Mouse (Mus musculus): ENCODE results near the gene Dlg2. TPM values are rescaled to one million over a fixed set of nuclear protein-coding genes. Genes with fewer than 3 reads are reported as not detected.

Dlg2 gene
- polyA plus RNA-seq, 1 experiment, result 1.7 TPM

DNA sequence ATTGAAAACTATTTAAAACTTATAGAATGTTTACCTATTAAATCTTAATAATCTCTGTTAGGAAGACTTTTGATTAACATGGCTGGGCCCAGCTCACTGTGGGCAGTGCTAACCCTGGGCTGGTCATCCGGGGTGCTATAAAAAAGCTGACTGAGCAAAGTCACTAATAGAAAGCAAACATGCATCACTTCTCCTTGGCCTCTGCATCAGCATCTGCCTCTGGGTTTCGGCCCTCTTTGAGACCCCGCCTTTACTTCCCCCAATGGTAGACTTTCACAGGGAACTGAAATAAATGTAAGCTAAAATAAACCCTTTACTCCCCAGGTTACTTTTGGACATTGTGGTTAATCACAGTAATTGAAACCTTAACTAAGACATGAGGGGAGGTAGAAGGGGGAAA lies 1264.3 kb downstream of the Dlg2 start:
- no peak for DNase-seq (ENCODE audit: low read depth in 1 of 2, low spot score in 2 of 2)
- no peaks in the 10 kb centered on the region for H3K27me3 ChIP-seq (ENCODE audit: control insufficient read depth, insufficient read depth, low read length)
- H3K4me3 ChIP-seq (ENCODE audit: extremely low read depth, insufficient read depth, insufficient read length), result no peak overlapping the region
- no peaks in the 10 kb centered on the region for H3K36me3 ChIP-seq (ENCODE audit: control insufficient read depth, insufficient read depth, low read length)
- no peak for TF ChIP-seq POLR2A (IDR thresholded peaks at IDR 0.05; ENCODE audit: low read depth, low read length)
- TF ChIP-seq CTCF (IDR thresholded peaks at IDR 0.05; ENCODE audit: extremely low read depth, insufficient read depth, insufficient read length, insufficient replicate concordance), result no peak
- H3K4me1 ChIP-seq (ENCODE audit: control insufficient read depth, insufficient read depth, insufficient read length), result no peaks in the 10 kb centered on the region
- H3K27ac ChIP-seq (ENCODE audit: insufficient read depth, low read length), result no peak overlapping the region
- WGBS, result 71% methylated on average over 3 of the region's 3 CpGs

DNA sequence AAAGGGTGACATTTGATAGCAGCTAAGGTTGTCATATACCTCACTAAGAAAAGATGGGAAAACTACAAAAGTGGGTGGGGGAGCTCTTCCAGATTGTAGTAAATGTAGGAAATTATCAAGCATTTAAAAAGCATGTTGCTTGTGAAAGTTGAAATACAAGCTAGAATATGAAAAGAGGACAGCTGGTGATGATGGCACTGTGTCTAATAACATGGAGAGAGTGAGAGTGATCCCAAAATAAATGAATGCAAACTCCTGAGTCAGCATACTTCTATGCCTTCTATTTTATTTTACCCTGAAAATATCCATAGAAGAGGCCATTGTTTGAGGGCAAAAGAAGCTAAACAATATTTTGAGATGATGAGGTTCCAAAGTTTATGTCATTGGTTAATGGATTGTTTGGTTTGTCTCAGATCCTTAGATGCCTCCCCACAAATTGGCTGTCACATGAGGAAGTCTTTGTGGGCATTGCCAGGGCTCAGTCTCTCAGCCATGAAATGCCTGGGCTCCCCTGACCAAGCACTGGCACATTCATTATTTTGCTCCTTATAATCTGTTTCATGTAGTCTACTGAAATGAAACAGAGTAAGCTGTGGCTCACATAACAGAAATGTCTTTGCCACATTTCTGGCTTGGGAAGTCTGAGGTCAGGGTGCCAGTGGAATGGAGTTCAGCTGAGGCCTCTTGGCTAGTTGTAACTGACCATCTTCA lies 1276.8 kb downstream of the Dlg2 start:
- Histone ChIP-seq H3K36me3 (ENCODE audit: control insufficient read depth, insufficient read depth, low read length) (no peaks in the 10 kb centered on the region), H3K27ac (ENCODE audit: insufficient read depth, low read length) (no peak overlapping the region), H3K4me1 (ENCODE audit: control insufficient read depth, insufficient read depth, insufficient read length) (no peaks in the 10 kb centered on the region), H3K4me3 (ENCODE audit: extremely low read depth, insufficient read depth, insufficient read length) (no peak overlapping the region), H3K27me3 (ENCODE audit: control insufficient read depth, insufficient read depth, low read length) (no peaks in the 10 kb centered on the region)
- TF ChIP-seq POLR2A (IDR thresholded peaks at IDR 0.05; ENCODE audit: low read depth, low read length) (no peak), CTCF (IDR thresholded peaks at IDR 0.05; ENCODE audit: extremely low read depth, insufficient read depth, insufficient read length, insufficient replicate concordance) (no peak)
- no peak for DNase-seq (ENCODE audit: low read depth in 1 of 2, low spot score in 2 of 2)

DNA sequence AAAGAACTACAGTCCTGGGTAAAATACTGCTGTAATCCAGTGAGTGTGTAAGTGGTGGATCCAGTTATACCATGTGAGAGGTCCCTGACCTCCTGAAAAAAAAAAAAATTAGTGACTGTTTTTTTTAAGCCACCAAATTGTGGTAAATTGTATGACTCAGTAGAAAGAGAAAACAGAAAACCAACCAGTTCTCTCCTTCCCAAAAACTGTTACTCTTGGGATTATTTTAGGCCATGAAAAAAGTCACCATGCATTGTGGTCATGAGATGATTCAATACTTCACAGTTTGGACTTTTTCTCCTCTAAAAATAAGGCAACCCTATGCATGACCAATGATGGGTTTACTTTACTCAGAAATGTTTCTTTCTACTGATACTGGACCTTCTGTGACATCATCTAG lies 1291.2 kb downstream of the Dlg2 start:
- Histone ChIP-seq H3K4me1 (ENCODE audit: control insufficient read depth, insufficient read depth, insufficient read length) (no peaks in the 10 kb centered on the region), H3K36me3 (ENCODE audit: control insufficient read depth, insufficient read depth, low read length) (no peaks in the 10 kb centered on the region), H3K27ac (ENCODE audit: insufficient read depth, low read length) (no peak overlapping the region), H3K27me3 (ENCODE audit: control insufficient read depth, insufficient read depth, low read length) (no peaks in the 10 kb centered on the region), H3K4me3 (ENCODE audit: extremely low read depth, insufficient read depth, insufficient read length) (no peak overlapping the region)
- TF ChIP-seq POLR2A (IDR thresholded peaks at IDR 0.05; ENCODE audit: low read depth, low read length) (no peak), CTCF (IDR thresholded peaks at IDR 0.05; ENCODE audit: extremely low read depth, insufficient read depth, insufficient read length, insufficient replicate concordance) (no peak)
- no peak for DNase-seq (ENCODE audit: low read depth in 1 of 2, low spot score in 2 of 2)

DNA sequence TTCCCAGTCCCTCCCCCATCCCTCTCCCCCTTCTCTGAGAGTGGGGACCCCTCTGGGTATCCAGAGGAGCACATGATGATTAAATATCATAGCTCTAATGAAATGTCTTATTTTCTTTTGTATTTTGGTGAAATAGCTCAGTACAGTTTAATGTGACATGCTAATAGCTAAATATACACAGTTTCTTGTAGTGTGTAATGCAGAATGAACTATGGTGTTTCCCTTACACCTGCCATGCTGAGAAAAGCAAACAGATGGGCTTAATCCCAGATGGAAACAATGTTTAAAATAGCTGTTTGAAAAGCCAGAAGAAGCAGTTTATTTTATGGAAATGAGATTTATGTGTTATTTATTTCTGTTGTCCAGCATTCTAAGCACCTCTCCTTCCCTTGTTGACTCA lies 1302.2 kb downstream of the Dlg2 start:
- Histone ChIP-seq H3K36me3 (ENCODE audit: control insufficient read depth, insufficient read depth, low read length) (no peaks in the 10 kb centered on the region), H3K27me3 (ENCODE audit: control insufficient read depth, insufficient read depth, low read length) (no peaks in the 10 kb centered on the region), H3K4me1 (ENCODE audit: control insufficient read depth, insufficient read depth, insufficient read length) (no peaks in the 10 kb centered on the region), H3K4me3 (ENCODE audit: extremely low read depth, insufficient read depth, insufficient read length) (no peak overlapping the region), H3K27ac (ENCODE audit: insufficient read depth, low read length) (no peak overlapping the region)
- no peak for TF ChIP-seq CTCF (IDR thresholded peaks at IDR 0.05; ENCODE audit: extremely low read depth, insufficient read depth, insufficient read length, insufficient replicate concordance)
- no peak for TF ChIP-seq POLR2A (IDR thresholded peaks at IDR 0.05; ENCODE audit: low read depth, low read length)
- no peak for DNase-seq (ENCODE audit: low read depth in 1 of 2, low spot score in 2 of 2)

DNA sequence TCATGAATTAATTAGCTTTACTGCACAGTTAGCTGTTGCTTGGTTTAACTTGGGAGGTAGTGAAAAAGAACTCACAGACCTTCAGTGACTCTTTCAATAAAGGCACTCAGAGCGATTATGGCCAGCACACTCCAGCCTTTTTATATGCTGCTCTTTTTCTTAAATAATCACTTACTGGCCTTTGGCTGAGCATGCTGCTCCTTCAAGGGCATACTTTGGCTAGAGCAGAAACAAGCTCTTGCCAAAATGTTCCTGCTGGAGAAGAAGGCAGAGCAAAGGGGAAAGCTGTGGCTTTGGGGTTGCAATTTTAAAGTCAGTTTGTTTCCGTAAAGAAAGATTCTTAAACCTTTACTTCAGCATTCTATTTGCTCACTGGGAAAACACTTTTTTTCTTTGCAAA lies 1308.1 kb downstream of the Dlg2 start:
- TF ChIP-seq CTCF (IDR thresholded peaks at IDR 0.05; ENCODE audit: extremely low read depth, insufficient read depth, insufficient read length, insufficient replicate concordance) (no peak), POLR2A (IDR thresholded peaks at IDR 0.05; ENCODE audit: low read depth, low read length) (no peak)
- Histone ChIP-seq H3K36me3 (ENCODE audit: control insufficient read depth, insufficient read depth, low read length) (no peaks in the 10 kb centered on the region), H3K27me3 (ENCODE audit: control insufficient read depth, insufficient read depth, low read length) (no peaks in the 10 kb centered on the region), H3K4me1 (ENCODE audit: control insufficient read depth, insufficient read depth, insufficient read length) (no peaks in the 10 kb centered on the region), H3K4me3 (ENCODE audit: extremely low read depth, insufficient read depth, insufficient read length) (no peak overlapping the region), H3K27ac (ENCODE audit: insufficient read depth, low read length) (no peak overlapping the region)
- WGBS, result 79% methylated on average over 2 of the region's 2 CpGs
- DNase-seq (ENCODE audit: low read depth in 1 of 2, low spot score in 2 of 2), result no peak

DNA sequence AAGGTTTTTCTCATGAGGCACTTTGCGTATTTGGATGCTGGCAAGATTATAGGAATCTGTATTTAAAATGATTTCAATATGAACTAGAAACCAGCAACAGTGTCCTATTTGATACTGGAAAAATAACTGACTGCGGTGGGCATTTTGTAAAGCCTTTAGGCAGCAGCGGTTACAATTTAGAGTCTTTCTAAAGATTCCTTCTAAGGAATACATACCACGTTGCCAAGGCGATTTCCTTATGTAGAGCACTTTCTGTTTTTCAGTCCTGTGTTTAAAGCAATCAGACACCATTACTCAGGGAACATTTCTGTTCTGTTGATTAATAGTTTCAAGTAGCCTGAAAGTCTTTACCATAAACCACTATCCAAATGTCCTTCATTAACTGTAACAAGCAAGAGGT lies 1309.0 kb downstream of the Dlg2 start:
- no peak overlapping the region for H3K27ac ChIP-seq (ENCODE audit: insufficient read depth, low read length)
- H3K27me3 ChIP-seq (ENCODE audit: control insufficient read depth, insufficient read depth, low read length), result no peaks in the 10 kb centered on the region
- DNase-seq (ENCODE audit: low read depth in 1 of 2, low spot score in 2 of 2), result no peak
- no peak overlapping the region for H3K4me3 ChIP-seq (ENCODE audit: extremely low read depth, insufficient read depth, insufficient read length)
- no peaks in the 10 kb centered on the region for H3K36me3 ChIP-seq (ENCODE audit: control insufficient read depth, insufficient read depth, low read length)
- WGBS, result 89% methylated on average over 5 of the region's 5 CpGs
- no peak for TF ChIP-seq POLR2A (IDR thresholded peaks at IDR 0.05; ENCODE audit: low read depth, low read length)
- no peaks in the 10 kb centered on the region for H3K4me1 ChIP-seq (ENCODE audit: control insufficient read depth, insufficient read depth, insufficient read length)

DNA sequence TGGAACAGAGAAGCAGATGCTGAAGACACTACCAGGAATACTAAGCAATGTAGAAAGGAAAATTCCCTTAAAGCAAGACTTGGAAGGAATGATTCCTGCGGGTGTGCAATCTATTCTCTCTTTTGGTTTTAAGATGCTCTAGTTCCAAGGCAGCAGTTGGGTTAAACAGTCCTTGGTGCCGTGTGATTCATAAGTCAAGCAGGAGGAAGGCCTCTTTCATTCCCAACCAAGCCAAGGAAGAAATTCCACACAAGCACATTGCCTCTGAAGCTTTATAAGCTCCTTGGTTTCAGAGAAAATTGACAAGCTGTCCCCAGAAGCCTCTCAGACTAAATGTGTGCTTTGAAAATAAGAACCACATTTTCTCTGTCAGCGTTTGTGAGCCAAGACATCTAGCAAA lies 1309.4 kb downstream of the Dlg2 start:
- H3K27ac ChIP-seq (ENCODE audit: insufficient read depth, low read length), result no peak overlapping the region
- no peaks in the 10 kb centered on the region for H3K27me3 ChIP-seq (ENCODE audit: control insufficient read depth, insufficient read depth, low read length)
- no peaks in the 10 kb centered on the region for H3K36me3 ChIP-seq (ENCODE audit: control insufficient read depth, insufficient read depth, low read length)
- TF ChIP-seq POLR2A (IDR thresholded peaks at IDR 0.05; ENCODE audit: low read depth, low read length) (no peak), CTCF (IDR thresholded peaks at IDR 0.05; ENCODE audit: extremely low read depth, insufficient read depth, insufficient read length, insufficient replicate concordance) (no peak)
- no peak overlapping the region for H3K4me3 ChIP-seq (ENCODE audit: extremely low read depth, insufficient read depth, insufficient read length)
- no peaks in the 10 kb centered on the region for H3K4me1 ChIP-seq (ENCODE audit: control insufficient read depth, insufficient read depth, insufficient read length)
- 82% methylated on average over 3 of the region's 3 CpGs for WGBS
- DNase-seq (ENCODE audit: low read depth in 1 of 2, low spot score in 2 of 2), result no peak
